Mouse (Mus musculus) embryo, embryonic 10.5 days (tissue): ENCODE measurements at regions not wholly inside any gene's neighbourhood (a gene's known extent, or its start where the extent isn't known, plus 50 kb on each side); places are given as distances from the start of the nearest gene placed in this dataset.
A peak's percentile ranks its signal among the peaks of the same experiment; 100 is the strongest.
"Not testable (repeated sequence)": the region's sequence is repeated elsewhere in the genome, so short reads cannot be mapped to it uniquely, and the experiment has no call there.

Source experiments
- DNase-seq: peaks from one replicate; pipeline ENCODE4 v3.0.0-alpha.2; 2015; ENCODE audit warnings: low spot score

DNA sequence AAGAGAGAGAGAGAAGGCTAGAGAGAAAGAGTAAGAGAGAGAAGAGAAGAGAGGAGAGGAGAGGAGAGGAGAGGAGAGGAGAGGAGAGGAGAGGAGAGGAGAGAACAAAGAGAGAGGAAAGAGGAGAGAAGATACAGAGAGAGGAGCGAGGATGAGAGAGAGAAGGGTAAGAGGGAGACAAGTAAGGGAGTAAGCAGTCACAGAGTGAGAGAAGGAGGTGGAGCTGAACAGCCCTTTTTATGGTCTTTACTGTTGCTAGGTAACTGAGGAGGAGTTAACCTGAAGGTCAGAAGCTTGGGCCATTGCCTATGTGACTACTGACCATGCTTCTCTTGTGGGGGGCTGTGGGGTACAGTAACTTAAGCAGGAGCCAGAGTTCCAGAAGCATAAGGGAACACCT, 430.2 kb downstream of the 1190002N15Rik start:
- DNase-seq, result not testable (repeated sequence)

DNA sequence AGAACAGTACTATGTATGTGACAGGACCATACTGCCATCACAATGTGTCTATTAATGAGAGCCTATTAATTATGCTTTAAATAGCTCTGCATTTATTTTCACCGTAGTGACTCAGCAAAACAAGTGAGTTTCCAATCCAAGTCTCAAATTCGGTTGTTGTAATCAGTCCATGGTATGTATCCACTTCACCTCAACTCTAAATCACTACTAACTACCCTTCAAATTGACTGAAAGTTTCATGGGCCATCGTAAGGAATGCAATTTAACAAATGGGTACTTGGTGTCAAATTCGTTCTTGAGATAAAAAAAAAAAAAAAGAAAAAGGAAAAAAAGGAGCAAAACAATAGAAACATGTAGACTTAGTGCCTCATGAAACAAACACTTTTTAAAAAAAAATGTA, 433.2 kb downstream of the 1190002N15Rik start:
- no peak for DNase-seq

DNA sequence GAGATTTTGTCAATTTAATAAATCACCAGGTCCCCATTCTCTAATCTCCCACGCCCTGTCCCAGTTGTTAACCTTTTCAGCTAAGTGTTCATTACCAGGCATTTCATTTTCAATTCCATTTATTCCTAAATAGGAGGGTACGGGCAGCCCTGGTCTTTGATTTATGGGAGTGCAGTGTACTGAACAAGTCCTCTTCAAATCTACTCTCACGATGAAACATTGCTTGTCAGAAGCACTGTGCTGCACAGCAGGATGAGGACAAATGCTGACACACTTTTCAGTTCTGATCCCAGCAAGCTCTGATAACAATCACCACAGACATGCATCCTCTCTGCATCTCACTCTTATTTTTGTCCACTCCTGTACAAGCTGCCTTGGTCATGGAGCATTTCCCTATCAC, 435.9 kb downstream of the 1190002N15Rik start:
- DNase-seq, result no peak

DNA sequence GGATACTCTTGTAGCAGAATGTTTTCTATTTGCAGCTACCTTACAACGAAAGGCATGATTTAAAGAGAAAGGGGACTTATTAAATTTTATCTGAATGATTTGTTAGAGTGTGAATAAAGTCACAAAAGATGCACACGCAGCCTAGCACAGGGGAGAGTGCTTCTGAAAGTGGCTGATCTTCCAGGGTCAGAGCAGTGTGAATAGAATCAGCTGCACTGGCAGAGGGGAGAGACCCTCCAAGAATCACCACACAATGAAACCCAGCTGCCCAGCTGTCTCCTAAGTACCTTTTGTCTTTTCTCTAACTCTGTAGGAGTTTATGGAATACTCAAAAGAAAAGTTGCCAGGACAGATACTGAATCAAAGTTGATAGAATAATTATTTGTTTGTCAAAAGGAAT, 443.1 kb downstream of the 1190002N15Rik start:
- peak; percentile 18 for DNase-seq

DNA sequence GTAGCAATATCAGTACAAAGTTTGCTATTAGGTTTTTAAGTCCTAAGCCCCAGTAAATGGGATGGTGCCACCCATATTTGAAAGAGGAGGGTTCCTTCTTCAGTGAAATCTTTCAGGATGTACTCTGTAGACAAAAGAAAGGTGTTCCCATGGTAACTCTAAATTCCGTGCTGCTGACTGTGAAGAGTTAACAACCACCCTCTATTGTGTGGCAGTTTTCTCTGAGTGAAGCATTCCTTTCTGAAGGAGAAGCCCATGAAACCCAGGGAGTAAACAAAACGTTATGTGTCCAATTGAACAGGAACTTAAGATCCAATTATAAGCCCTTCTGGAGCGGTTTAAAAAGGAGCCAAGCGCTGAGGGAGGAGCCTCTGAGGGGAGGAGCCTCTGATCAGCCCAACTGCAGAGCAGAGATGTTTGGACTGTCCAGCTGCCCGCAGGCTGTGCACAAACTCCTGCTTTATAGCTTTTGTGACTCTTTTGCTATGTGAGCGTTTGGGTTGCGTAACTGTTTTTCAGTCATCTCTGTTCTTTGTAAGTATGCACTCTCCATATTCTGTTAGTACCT, 446.1 kb downstream of the 1190002N15Rik start:
- peak; percentile 34 for DNase-seq

DNA sequence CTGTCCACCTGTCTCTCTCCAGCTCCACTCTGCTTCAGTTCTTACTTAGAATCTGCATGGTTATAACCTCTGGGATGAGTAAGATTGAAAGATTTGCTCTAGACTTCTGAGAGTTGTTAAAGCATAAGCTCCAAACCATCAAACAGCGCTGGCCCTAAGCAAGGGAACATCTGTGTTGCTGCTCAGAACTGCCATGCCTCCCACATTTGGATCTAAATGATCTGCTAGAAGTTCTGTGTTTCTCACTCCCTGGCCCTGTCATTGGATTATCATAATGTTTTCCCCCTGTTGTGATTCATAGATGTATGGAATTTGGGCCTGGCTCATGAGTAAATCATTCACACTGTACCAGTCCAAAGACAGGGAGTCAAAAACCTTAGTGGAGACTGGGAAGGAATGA, 448.1 kb downstream of the 1190002N15Rik start:
- no peak for DNase-seq

DNA sequence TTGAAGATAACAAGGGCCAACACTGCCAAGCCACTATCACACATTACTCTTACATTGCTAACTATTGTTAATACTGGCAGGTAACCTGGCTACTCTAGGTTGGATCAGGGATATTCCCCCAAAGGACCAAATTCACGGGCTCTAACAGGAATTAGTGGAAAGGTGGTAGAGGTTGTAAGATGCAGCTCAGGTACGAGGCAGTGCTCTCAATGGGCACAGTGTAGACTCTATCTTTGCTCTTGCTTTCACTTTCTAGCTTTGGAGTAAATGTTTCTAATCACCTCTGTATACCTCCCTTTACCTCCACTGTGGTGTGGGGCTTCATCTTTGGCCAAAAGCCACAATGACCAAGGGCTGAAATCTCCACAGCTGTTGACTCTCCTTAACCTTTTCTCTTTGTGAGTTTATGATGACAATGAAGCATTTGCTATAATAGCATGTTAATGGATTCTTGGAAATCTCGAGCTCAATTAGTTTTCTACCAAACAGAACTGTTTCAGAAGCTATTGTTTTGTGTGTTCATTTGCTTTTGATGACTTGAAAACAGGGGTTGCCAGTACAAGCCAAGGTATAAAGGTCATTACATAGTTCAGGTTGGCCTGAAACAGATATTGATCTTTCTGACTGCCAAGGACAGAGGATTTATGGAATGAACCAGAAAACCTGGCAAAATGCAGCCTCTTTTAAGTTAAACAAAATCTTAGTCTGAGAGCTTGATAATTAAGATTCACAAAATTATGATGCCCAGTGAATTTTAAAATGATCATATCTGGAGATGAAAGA, 454.1 kb downstream of the 1190002N15Rik start:
- no peak for DNase-seq

DNA sequence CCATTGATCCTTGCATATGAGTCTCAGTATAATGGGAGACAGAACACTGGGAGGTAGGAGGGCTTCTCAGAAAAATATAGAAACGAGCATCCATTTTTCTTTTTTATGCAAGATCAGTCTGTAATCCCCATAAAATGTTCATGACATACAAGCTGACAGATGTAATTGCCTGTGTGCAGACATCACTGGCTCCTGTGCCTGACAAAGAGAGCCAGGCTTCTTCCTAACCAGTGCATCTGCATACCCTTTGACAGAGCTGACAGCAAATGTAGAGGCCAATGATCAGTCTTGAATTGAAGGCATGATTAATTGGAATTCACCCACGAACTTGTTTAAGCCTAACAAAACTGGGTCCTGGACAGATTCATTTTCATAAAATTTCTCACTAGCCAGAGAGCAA, 463.0 kb downstream of the 1190002N15Rik start:
- DNase-seq, result no peak

DNA sequence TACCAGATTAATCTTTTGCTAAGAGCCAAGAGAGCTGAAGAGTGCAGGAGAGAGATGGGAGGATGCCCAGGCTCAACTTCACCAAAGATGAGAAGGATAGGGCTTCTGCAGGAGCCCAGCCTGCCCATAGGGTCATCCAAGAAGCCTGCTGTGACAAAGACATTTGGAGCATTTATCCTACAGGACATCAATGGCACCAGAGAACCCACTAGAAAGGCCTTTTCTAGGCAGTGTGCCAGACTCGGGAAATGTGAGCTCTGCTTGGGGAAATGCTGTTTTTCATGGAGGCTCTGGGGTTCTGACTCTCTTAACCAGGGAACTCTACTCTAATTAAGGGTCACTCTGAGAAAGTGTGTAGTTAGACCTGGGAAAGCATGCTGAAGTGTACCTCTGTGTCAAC, 470.8 kb downstream of the 1190002N15Rik start:
- no peak for DNase-seq

DNA sequence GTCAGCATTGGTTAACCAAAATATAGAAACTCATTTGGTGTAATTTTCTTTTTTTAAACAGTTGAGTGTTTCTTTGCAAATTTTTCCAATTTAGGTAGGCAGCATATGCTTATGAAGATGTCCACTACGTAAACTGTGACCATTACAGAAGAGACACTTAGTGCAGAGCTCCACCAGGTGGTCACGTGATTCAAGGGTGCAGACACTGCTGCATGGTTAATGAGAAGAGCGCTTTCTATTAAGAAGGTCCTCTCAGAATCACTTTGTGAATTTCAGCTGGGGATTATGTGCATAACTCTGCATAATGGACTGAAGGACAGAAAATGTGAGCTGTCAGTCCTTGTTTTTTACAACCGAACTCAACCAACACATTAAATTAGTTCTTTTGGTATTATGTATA, 484.7 kb downstream of the 1190002N15Rik start:
- no peak for DNase-seq

DNA sequence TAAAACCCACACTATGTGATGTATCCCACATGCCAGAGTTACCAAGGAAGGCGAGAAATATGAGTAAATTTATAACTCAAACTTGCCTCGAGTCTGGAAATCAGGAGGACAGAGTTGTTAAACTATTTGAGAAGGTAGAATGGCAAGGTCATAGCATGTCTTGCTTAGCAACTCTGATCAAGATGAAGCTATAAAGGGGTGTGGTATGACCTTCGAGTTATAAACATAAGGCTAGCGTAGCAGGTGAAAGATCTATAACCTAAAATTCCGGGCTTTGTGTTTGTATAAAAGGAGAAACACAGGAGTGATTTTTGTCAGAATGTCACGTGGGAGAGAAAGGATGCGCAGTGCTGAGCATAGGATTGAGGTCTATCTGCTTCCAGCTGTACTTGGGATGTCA, 490.0 kb downstream of the 1190002N15Rik start:
- DNase-seq, result no peak

DNA sequence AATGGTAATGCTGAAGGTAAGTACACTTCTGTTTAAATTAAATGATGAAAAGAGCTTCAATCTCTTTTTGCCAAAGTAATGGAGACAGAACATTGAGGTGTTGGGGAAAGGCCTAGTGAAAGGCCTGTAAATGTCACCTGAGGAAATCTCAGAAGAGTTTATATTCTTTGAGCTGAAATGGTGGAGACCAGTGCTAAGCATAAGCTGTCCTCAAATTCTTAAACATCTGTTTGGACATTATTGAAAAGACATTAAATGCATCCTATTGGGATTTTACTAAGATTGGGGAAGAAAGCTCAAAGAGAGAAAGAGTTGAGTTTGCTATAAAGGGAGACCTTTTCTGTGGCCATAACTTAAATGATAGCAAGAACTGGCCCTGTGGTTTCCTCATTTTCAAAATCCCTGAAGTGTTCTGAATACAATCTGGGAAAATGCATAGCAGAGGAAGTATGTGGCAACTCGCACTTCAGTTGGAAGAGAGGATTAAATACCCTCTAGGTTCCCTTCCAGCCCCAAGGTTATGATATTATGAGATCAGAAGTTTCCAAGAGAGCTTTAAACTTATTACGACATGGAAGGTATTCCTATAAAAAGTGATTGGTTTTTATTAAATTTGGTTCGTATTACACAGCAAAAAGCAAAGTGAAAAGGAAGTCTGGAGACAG, 492.3 kb downstream of the 1190002N15Rik start:
- DNase-seq, result no peak

DNA sequence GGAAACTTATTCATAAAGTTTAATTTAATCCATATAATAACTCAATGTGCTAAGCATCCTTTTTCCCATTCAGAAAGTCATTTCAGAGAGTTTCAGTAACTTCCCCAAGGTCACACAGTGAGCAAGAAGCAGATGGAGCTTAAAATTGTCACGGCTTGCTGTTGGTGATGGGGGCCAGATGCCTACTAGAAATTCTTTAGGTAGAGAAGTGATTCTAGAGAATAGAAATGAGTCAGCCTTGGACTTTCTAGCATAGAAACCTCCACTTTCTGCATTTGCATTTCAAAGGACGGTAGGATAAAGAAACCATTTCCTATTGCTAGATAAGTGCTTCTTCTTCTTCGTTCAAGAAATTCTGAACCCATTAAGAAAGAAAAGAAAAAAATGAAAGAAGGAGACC, 514.1 kb downstream of the 1190002N15Rik start:
- DNase-seq, result no peak

DNA sequence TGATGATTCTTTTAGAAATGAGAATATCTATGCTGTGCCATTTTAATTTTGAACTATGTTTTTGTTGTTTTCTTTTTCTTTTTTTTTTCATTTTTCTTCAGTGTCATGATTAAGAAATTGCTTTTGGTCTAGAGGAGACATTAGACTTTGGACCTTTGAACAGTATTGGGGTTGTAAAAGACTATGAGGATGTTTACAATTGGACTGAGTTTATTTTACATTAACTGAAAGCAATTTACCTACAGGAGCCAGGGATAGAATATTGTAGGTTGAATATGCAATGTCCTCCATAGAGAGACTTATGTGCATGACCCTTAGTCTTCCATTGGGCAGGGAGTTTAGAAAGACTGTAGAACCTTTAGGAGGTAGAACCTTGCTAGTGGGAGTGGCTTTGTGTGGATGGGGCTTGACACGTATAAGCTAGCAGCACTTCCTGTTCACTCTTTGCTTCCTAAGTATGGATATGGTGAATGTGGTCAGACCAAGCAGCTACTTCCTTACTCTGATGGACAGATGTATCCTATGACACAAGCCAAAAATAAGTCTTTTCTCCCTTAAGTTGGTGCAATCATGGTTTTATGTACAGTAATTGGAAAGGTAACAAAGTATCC, 516.5 kb downstream of the 1190002N15Rik start:
- no peak for DNase-seq

DNA sequence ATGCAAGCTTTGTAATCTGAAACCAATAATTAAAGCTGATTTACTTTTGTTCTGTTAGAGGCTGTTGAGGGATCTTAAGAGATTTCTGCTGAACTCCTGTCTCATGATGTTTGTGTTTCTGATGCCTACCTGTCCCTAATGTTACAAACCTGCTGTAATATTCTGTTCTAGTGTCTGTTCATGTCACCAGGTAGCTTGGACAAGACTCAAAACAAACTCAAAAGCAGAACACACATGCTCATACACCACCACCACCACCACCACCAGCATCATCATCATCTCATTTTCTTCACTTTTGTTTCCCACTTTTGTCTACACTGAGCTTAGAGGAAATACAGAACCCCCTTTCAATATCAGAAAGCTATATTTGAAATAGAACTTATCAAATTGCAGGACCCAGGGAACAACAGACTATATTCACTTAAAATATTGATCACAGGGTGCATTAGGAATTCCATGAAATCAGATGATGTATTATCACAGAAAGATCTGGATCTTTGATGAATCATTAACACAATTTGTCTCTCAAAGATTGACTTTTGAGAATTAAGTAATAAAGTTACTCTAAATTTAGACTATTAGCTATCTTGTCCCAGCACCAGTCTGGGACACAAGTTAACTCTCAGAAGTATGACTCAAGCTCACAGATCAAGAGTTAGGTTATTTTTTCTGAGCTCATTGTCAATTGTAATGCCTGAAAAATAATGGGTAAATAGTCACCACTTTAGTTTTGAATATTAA, 521.0 kb downstream of the 1190002N15Rik start:
- DNase-seq, result no peak

DNA sequence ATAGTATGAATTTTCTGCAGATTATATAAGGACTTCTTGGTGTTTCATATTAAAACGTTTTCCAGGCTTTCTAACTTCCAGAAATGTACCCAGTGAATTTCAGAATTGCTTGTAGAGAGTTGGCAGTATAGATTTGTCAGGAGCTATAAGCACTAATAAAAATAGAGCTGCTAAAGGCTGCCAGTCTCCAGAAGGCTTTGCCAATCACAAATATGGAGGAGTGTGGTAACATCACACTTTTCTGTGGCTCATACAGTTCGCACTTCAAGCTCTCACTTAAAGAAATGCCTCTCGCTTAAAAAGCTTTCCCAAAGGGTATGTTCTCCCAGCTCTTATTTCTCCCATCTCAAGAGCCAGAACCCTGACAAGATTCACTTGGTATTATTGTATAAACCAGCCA, 545.7 kb downstream of the 1190002N15Rik start:
- DNase-seq, result no peak

DNA sequence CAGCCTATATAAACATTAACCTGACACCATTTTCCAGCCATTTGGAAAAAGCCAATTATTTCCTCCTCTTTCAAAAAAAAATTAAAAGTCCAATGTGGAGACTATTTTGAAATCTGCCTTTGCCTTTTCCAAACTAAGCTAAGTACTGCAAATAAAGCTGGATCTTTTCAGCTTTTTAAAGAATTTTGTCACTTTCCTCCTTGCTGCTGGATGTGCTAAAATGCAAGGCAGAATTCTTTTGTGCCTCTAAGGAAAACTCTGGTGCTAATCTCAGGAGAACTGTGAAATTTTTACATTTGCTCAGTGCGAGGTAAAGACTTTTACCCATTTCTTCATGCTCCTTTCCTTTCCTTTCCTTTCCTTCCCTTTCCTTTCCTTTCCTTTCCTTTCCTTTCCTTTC, 546.7 kb downstream of the 1190002N15Rik start:
- DNase-seq, result no peak

DNA sequence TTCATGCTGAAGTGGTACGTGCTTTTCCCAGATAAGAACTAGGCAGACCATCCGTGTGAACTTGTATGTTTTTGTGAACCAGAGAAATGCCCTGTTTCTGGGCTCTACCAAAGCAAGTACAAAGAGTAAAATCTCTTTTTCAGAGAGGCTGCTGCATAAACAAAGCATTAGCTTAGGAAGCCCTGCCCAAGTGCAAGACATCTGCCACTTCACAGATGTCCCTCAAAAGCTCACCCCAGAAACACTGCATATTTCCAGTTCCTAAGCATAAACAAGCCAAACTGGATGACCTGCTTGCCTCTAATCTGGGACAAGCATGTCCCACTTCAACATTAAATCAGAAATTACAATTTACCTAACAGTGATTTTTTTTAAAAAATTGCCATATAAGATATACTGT, 556.7 kb downstream of the 1190002N15Rik start:
- peak; percentile 2 for DNase-seq

DNA sequence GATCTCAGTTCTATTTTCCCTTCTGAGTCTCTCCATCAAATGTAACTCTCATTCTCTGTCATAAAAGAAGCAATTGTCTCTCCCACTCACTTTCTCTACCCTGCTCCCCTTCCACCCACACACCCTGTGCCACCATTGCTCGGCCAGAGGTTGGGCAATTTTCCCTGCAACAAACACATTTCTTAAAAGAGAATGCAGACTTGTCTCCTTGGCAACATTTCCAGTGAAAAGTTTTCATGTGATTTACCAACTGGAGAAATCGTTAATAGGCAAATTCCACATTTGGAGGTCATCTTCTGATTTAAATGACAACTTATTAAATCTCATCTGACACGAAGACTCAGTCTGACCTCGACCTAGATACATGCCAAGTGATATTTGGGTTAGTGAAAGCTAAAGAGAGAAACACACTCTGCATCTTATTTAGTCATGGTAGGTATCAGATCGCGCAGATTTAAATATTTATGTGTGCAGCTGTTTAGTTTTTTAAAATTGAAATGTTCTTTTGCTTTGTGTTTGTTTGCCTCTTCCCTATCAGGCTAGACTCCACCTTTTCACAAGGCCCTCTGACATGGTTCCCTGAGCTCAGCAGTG, 568.1 kb downstream of the 1190002N15Rik start:
- no peak for DNase-seq

DNA sequence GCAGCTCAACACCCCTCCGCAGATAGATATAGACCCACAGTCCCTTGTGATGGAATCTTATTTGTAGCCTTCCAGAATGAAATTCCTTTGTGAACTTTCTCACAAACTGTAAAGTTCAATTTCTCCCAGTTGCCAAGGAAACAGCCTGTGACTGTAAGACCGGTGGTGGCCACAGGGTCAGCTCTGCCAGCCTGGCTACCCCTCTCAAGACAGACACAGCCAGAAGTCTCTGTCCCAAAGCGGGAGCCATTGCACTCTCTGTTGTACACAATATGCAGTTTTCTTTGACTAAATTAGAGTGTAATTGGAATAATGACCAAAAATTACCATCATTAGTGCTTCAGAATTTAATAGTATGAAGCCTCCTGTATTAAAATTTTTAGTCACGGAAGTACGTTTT, 568.8 kb downstream of the 1190002N15Rik start:
- no peak for DNase-seq

DNA sequence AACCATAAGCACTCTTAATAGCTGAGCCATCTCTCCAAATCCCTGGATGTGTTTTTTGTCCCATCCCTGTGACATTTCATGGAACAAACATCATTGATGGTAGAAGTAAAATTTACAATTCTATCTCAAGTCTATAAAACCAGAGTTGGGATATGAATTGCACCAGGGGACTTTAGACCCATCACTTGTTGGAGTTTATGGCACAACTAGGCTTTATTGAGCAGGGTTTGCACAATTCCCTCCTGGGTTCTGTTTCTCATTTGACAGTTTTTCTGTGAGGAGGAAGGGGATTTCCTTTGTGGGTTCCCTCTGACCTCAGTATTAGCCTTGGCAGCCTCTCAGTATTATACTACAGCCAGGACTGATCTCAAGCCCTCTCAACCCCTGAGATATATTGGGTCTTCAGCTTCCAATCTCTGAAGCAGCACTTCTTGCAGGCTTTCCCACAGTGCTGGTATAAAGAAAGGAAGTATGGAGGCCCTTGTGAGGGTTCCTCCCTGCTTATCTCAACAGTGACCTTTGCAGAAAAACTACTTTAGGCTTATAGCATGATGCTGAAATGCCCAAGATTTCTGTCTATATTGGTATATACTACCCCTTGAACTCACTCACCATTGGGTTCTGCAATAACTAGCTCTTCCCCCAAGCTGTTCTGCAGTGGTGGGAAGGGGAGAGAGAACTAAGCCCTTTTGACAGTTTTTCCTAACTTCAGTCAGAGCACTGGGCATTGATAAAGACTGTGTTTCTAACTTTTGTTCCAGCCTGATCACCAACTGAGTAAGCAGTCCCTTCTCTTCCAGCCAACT, 582.4 kb downstream of the 1190002N15Rik start:
- no peak for DNase-seq
